Mouse (Mus musculus): ENCODE results near the gene Vmn1r227. TPM values are rescaled to one million over a fixed set of nuclear protein-coding genes. Genes with fewer than 3 reads are reported as not detected.

The Vmn1r227 gene
- polyA plus RNA-seq (2016; fragmentation: Nextera tagmentation; extraction: Ambion mirVana) = not detected in 2 replicates

DNA sequence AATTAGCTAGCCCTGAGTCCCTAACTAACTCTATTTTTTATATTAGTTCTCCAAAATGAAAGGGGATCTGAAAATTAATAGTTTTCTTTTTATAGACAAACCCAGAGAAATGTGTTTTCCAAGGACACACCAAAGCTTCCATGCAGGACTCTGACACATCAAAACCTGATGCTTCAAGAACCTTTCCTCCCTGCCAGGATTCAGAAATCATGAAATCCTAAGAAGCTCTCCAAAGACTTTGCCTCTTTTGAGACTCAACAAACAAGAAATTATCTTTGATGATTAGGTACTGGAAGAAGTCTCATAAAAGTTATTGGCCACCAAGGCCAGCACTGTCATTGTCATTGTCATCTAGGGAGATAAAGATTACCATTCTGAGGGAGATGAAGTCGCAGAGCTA is at the start of gene Vmn1r227:
TSS of gene Vmn1r227 (plus strand) at position 301 of the 400 bp plus-strand sequence.
- Histone ChIP-seq H3K4me3 (no peak within 1 kb of the TSS), H3K9me3 (peaks cover 22% of the 10 kb centered on the region; the same call in 1 of the 2 replicates), H3K27ac (no peak within 1 kb of the TSS), H3K36me3 (replicated peaks) (no peaks in the 10 kb centered on the region), H3K4me1 (no peaks in the 10 kb centered on the region), H3K27me3 (ENCODE audit: poor library complexity, severe bottlenecking) (no peaks in the 10 kb centered on the region)
- DNase-seq (ENCODE audit: extremely low spot score, low spot score) = no peak
- WGBS = 47% methylated on average over 1 of the region's 1 CpGs

DNA sequence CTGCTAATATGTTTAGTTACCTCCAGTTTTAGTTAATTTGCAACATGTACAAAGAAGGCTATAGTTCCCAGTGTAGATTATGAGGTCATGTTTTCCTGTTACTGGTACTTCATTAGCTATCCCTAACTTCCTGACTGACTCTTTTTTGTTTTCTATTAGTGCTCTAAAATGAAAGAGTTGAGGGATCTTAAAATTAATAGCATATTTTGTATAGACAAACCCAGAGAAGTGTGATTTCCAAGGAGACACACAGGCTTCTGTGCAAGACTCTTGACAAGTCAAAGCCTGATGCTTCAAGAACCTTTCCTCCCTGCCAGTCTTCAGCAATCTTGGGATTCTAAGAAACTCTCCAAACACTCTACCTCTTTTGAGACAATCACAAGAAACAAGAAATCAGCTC is 47.1 kb upstream of the Vmn1r227 start, which contains the start of gene Vmn1r226:
TSS of gene Vmn1r226 (plus strand) at position 301 of the 400 bp plus-strand sequence.
- Histone ChIP-seq H3K4me1 (no peaks in the 10 kb centered on the region), H3K36me3 (replicated peaks) (no peaks in the 10 kb centered on the region)

DNA sequence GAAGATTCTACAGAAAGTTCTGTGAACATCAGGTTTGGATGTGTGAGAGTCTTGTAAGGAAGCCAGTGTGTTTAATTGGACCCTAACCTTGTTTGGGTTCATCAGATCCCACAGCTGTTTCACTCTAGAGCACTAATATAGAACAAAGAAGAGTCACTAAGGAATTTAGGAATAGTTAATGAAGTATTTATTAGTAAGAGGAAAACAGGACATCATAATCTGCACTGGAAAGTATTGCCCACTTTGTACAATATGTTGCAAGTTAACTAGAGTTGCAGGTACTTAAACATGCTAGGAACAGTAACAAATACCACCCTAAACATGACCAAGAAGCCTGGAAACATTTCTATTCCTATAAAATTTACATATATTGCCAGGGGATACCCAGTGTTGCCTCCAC is 56.4 kb downstream of the Vmn1r227 start, which contains the start of gene Vmn1r228:
TSS of gene Vmn1r228 (minus strand) at position 101 of the 400 bp plus-strand sequence.
- Histone ChIP-seq H3K4me3 (no peak within 1 kb of the TSS), H3K36me3 (replicated peaks) (no peaks in the 10 kb centered on the region), H3K27ac (no peak within 1 kb of the TSS), H3K9me3 (peaks cover 52% of the 10 kb centered on the region), H3K4me1 (no peaks in the 10 kb centered on the region), H3K27me3 (ENCODE audit: poor library complexity, severe bottlenecking) (no peaks in the 10 kb centered on the region)
- DNase-seq (ENCODE audit: extremely low spot score, low spot score) = no peak

More for the DNA sequence above, 47.1 kb upstream of the Vmn1r227 start, which contains the start of gene Vmn1r226:
- H3K27me3 ChIP-seq (ENCODE audit: poor library complexity, severe bottlenecking) = no peaks in the 10 kb centered on the region
- peaks cover 13% of the 10 kb centered on the region; the same call in 1 of the 2 replicates for H3K9me3 ChIP-seq
- no peak within 1 kb of the TSS for H3K4me3 ChIP-seq
- no peak for DNase-seq (ENCODE audit: extremely low spot score, low spot score)
- no peak within 1 kb of the TSS for H3K27ac ChIP-seq

Other genes starting within 250 kb of the Vmn1r227 start
- gene Vmn2r108, start 248.5 kb upstream of the Vmn1r227 start, polyA plus RNA-seq (2016; fragmentation: Nextera tagmentation; extraction: Ambion mirVana) = not detected in 2 replicates
- gene Vmn1r225, start 231.7 kb upstream of the Vmn1r227 start, polyA plus RNA-seq (2016; fragmentation: Nextera tagmentation; extraction: Ambion mirVana) = not detected in 2 replicates
- gene Vmn2r109, start 165.1 kb upstream of the Vmn1r227 start, polyA plus RNA-seq (2016; fragmentation: Nextera tagmentation; extraction: Ambion mirVana) = not detected in 2 replicates
- gene Vmn2r110, start 133.4 kb upstream of the Vmn1r227 start, polyA plus RNA-seq (2016; fragmentation: Nextera tagmentation; extraction: Ambion mirVana) = 0.01 and 0.05 TPM in 2 replicates
- not detected in 2 replicates for gene Fpr-rs3, start 105.0 kb upstream of the Vmn1r227 start, polyA plus RNA-seq (2016; fragmentation: Nextera tagmentation; extraction: Ambion mirVana)
- not detected in 2 replicates for gene Vmn1r226, start 47.0 kb upstream of the Vmn1r227 start, polyA plus RNA-seq (2016; fragmentation: Nextera tagmentation; extraction: Ambion mirVana)
- gene Vmn1r228, start 56.3 kb downstream of the Vmn1r227 start, polyA plus RNA-seq (2016; fragmentation: Nextera tagmentation; extraction: Ambion mirVana) = not detected in 2 replicates
- gene Vmn1r229, start 81.7 kb downstream of the Vmn1r227 start, polyA plus RNA-seq (2016; fragmentation: Nextera tagmentation; extraction: Ambion mirVana) = not detected in 2 replicates
- gene Vmn1r230, start 110.6 kb downstream of the Vmn1r227 start, polyA plus RNA-seq (2016; fragmentation: Nextera tagmentation; extraction: Ambion mirVana) = not detected in 2 replicates
- not detected in 2 replicates for gene Vmn1r231, start 175.2 kb downstream of the Vmn1r227 start, polyA plus RNA-seq (2016; fragmentation: Nextera tagmentation; extraction: Ambion mirVana)
- not detected in 2 replicates for gene Vmn1r232, start 189.9 kb downstream of the Vmn1r227 start, polyA plus RNA-seq (2016; fragmentation: Nextera tagmentation; extraction: Ambion mirVana)
- 471 and 496 TPM in 2 replicates for gene Ppp2r1a, start 215.5 kb downstream of the Vmn1r227 start, polyA plus RNA-seq (2016; fragmentation: Nextera tagmentation; extraction: Ambion mirVana)